Mouse (Mus musculus): Measurements from ENCODE around the gene Arfgap1.
A peak's percentile ranks its signal among the peaks of the same experiment; 100 is the strongest.

The Arfgap1 gene

DNA sequence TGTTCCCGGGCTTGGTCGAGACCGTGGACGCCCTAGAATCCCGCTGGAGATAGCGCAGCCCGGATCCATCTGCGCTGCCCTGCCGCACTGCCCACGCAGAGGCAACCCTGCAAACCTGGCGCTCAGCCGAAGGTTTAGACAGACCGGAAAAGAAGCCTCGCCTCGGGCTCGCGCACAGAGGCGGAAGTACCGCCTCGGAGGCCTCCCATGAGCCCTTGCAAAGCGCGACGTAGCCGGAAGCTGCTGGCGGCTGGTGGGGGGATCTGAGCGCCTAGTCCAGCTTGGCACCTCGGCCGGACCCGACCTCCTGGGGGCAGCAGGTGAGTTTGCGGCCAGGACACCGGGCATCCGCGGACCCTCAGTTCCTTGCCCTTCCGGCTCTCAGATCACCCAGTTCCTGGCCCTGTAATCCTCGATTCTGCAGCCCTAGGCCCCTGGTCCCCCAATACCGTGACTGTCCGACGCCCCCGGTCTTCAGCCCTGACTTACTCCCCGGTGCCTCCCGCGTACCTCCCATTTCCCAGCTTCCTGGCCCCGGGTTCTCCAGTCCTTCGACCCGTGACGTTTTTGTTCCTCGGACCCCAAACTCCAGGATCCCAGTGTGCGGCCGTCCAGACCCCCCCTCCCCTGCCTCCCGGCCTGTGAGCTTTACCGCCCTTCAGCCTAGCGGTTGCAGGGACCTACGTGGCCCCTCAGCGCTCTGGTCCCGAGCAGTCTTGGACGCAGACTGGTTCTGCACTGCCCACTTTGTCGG is at the start of gene Arfgap1:
Gene Arfgap1, plus strand, starts transcription at position 216 of the 754 bp plus-strand sequence.
- peak; percentile 91 to 94 for DNase-seq (ENCODE audit: low spot score in 2 of 2)

DNA sequence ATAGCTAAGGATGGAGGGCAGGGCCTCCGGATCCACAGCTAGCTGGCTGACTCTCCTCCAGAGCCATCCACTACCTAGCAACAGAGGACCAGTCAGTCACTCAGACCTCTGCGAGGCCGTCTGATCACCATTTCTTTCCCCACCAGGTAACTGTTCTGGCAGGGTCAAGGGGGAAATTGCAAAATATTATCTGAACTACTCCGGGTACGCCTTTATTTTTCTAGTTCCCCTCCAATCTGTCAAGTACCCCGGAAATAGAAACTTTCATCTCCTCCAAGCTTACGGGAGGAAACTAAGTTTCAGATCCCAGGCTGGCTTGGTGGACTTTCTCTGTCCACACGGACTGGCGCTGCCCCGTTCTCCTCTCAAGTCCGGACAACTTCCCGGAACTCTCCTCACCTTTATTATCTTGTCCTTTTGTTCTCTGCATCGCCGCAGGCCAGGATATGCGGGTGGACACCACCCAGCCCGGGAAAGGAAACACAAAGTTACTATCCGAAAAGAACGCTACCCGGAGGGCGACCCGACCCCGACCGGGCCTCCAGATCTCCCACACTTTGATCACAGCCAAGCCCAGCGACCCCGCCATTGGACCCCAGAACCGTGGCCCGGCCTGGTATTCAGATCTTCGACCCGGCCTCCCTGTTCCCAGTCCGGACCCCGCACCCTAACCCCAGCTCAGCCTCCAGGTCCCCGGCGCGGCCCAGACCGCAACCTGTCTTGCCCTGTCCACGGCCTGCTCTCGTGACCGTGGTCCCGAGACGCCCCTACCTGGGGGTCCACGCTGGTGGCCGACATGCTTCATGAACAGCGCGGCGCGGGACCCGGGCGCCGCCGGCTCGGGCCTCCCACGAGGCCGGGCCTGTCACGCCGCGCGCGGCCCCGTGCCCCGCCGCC is 46.9 kb upstream of the Arfgap1 start:
- DNase-seq (ENCODE audit: low spot score in 2 of 2) = no peak

- DNase-seq (ENCODE audit: low spot score in 2 of 2) = peak; percentile 95 to 97
Observed at GRCm38 (mm10) chr2:180920810-180921400, 46.1 kb upstream of the Arfgap1 start, which contains the start of gene Ythdf1. TSS of gene Ythdf1 (minus strand) at chr2:180920949.

GRCm38 (mm10) chr2:180922739-180923138 is 44.3 kb upstream of the Arfgap1 start:
- DNase-seq (ENCODE audit: low spot score in 2 of 2) = no peak

DNA sequence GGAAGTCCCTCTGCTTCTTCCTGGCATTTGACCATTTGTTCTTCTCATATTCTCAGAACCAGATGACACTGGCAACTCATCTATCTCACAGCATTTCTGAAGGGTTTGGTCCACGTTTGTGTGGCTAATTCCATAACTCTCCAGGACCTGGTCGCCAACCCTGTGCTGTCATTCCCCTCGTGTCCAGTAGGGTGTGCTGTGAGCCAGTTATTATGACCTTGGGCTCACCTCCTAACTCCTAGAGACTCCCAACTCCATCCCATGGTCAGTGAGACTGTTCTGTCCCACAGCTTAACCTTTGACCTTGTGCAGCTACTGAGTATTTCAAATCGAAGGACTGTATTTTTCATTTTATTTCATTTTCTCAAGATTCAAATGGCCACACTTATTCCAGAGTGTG is 41.8 kb upstream of the Arfgap1 start:
- peak; percentile 63 to 75 for DNase-seq (ENCODE audit: low spot score in 2 of 2)

DNA sequence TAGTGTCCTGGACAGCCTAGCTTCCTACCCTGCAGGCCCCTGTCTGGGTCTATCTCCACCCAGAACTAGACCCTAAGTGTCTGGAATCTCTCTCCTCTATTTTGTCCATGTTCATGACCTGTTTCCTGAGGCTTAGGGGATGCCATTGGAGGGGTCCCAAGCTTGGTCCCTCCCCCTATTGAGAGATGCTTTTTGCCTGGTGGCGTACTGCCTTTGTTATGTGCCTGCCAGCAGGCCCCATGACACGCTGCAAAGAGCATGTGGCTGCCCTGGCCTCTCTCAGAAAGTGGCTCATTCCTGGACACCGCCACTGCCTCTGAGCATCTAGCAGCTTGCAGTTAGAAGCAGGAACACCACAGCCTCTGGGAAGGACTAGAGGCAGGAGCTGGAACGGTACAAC is 38.3 kb upstream of the Arfgap1 start, which contains the start of gene Birc7:
Gene Birc7, plus strand, starts transcription at position 301 of the 400 bp plus-strand sequence.
- no peak for DNase-seq (ENCODE audit: low spot score in 2 of 2)

DNA sequence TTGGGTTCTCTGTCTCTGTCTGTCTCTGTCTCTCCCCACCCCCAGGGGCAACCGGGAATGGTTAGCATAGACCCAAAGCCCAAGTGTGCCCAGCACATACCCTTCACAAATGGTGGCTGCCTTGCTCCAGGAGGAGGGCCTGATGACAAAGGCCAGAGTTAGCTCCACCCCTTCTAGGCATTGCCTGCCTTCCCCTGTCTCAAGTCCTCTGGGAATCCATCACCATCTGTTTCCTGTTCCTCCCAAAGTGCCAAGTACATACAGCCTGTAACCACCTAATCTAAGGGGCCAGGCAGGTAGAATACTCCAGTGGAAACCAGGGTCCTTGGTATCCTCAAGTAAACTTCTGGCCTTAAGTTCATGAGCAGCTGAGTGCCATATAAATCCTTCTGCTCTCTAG is 34.6 kb upstream of the Arfgap1 start:
- no peak for DNase-seq (ENCODE audit: low spot score in 2 of 2)

DNA sequence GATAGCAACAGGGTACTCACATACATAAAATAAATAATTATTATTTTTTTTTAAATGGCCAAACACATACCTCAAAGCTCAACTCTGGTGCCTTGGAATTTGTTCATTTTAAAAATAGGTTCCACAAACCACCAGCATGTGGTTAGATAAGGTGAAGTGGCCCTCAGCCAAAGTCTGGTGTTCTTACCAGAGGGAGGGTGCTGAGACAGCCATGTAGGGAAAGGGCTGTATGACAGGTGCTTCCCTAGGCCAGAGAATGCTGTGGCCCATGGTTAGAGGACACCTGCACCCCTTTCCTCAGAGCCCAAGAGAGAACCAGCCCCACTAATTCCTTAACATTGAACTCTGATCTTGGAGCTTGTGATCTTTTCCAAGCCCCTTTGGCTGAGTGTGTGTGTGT is 26.8 kb upstream of the Arfgap1 start:
- DNase-seq (ENCODE audit: low spot score in 2 of 2) = no peak

DNA sequence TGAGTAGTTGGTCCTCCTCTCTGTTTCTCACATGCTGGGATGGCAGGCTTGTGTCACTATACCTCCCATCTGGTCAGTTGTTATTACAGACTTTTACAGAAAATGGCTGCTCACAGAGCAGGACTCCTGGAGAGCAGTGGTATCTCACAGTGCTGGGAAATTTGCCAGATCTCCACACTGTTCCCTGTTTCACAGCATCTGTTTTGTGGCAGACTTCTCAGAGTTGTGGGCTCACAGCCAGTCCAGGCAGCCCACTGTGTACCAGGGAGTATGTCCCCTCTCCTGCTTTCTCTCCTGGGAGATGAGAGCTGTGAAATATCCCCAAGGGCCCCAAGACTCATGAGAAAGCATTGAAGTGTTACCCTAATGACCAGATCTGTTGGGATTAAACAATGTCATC is 25.2 kb upstream of the Arfgap1 start:
- DNase-seq (ENCODE audit: low spot score in 2 of 2) = no peak

DNA sequence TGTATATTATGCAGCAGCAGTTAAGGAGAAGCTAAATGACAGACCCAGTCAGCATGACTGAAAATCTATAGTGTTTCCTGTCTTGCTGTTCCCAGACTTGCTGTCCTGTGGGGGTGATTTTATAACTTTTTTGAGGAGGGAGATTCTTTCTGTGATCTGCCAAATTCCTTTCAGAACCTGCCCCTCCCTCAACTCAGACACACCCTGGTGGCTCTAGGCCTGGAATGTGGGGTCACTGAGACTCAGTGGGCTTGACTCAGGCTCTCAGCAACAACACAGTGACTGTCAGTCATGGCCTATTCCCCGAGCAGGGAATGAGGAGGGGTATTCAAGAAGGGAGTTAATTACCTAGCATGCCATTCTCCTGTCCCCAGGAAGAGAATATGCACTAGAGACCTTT is 17.1 kb upstream of the Arfgap1 start:
- DNase-seq (ENCODE audit: low spot score in 2 of 2) = no peak

DNA sequence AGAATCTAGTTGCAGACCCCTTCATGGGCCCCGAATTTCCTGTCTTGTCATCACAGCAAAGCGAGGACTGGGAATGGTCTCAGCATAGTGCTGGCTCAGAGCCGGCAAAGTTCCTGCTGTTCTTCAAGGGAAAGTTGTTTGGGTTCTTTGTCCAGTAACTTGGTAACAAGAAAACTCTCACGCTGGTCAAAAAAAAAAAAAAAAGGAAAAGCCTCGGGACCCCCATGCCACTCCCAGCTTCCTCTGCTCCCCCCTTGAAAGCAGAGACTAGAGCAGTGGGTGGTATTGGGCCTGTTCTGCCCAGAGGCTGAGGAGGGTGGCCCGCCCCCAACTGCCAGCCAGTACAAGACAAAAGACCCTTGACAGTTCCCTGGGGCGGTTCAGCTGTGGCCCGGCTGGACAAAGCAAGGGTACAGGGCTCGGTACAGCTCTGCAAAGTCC is 14.3 kb upstream of the Arfgap1 start:
- DNase-seq (ENCODE audit: low spot score in 2 of 2) = peak; percentile 10 to 24

DNA sequence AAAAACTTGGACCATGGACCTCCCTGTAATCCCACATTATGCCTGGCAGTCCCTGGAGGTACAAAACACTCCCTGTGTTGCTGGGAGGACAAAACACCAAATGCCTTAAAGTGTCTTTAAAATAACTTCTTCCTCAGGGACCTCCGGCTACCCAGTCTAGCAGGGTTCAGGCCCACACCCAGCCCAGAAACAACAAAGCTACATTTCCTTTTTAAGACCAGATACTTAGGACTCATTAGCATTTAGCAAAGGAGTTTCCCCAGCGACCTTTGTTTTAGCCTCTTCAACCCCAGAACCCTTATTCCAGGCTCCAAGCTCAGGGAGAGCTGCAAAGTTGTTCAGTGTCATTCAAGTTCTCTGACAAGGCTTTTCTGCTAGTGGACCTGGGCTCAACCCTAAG is 13.4 kb upstream of the Arfgap1 start:
- DNase-seq (ENCODE audit: low spot score in 2 of 2) = peak in 1 of 2 experiments; percentile 12

GRCm38 (mm10) chr2:180954061-180955047 is 12.7 kb upstream of the Arfgap1 start, which contains the start of gene Nkain4:
TSS of gene Nkain4 (minus strand) at chr2:180954699.
- peak; percentile 46 to 50 for DNase-seq (ENCODE audit: low spot score in 2 of 2)

GRCm38 (mm10) chr2:180959605-180960004 is 7.4 kb upstream of the Arfgap1 start:
- no peak for DNase-seq (ENCODE audit: low spot score in 2 of 2)

DNA sequence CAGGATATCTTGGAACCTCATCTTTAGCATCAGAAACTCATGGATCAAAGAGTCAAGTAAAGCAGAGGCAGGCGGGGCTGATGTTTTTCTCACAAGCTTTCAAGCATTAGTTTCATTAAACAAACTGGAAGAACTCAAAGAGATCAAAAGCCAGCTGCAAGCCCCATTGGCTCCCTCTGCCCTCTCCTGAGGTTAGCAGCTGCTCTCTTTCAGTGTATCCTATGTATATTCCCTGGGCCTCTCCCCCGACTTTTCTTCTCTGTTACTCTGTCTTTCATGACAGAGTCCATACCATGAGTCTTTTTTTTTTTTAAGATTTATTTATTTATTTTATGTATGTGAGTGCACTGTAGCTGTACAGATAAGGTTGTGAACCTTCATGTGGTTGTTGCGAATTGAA is 6.8 kb upstream of the Arfgap1 start:
- DNase-seq (ENCODE audit: low spot score in 2 of 2) = no peak

- DNase-seq (ENCODE audit: low spot score in 2 of 2) = no peak
Observed at GRCm38 (mm10) chr2:180962616-180963308, 4.3 kb upstream of the Arfgap1 start.

- DNase-seq (ENCODE audit: low spot score in 2 of 2) = peak; percentile 74 to 83
Observed at GRCm38 (mm10) chr2:180963956-180964355, 3.1 kb upstream of the Arfgap1 start.

DNA sequence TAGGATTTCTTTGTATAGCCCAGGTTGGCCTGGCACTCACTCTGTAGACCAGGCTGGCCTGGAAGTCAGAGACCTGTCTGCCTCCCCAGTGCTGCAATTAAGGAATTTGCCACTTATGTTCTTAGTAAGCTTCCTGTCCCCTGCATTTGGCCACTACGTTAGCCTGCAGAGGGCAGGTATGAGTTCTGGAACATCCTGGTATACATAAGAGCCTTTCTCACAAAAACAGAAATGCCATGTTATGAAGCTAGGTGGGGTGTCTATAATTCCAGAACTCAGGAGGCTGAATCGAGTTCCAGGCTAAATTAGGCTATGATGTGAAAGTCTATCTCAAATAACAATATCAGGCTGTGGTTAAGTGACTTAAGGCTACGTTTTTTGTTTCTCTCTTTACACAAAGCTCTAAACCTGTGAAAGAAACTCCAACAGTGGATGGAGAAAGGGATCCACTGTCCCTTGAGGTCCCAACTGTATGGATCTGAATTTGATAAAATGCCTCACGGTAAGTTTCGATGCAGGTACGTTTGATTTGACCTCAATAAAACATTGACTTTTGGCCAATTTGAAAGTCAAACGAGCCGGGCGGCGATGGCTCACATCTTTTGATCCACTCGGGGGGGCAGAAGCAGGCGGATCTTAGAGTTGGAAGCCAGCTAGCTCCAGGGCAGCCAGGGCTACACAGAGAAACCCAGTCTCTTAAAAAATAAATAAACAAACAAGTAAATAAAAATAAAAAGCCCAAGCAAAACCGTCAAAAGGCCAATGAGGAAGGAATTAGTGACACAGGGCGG is 738 bp upstream of the Arfgap1 start:
- DNase-seq (ENCODE audit: low spot score in 2 of 2) = peak; percentile 17 to 44

DNA sequence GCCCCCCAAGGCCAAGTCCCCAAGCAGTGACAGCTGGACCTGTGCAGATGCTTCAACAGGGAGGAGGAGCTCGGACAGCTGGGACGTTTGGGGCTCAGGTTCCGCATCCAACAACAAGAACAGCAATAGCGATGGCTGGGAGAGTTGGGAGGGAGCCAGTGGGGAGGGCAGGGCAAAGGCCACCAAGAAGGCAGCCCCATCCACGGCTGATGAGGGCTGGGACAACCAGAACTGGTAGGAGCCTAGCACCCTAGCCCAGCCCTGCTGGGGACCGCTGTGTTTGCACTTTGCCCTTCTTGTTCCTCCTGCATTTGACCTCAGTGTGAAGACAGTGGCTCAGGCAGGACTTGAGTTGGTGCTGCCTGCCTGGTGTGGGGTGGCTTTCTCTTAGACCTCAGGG is 14.1 kb downstream of the Arfgap1 start:
- no peak for DNase-seq (ENCODE audit: low spot score in 2 of 2)
